Mouse (Mus musculus): ENCODE data around the gene Troap.

DNA sequence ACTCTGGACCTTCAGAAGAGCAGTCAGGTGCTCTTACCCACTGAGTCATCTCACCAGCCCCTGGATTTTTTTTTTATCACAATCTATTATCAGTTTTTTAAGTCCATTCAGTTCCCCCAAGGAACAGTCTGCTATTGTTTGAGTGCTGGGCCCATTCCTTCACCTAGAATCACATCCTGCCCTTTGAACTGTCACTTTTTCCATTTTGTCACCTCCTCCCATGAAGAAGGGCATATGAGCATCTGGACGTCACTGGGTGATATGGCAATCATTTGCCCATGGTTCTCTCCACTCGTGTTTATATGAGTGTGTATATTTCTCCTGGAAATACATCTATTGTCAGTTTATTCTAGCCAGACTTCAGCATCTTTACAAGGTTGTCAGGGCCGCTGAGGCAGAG is 33.5 kb downstream of the Troap start:
- TF ChIP-seq CTCF (IDR thresholded peaks at IDR 0.05; ENCODE audit: low read depth, low read length) (no peak), GATA2 (IDR thresholded peaks at IDR 0.05; ENCODE audit: borderline replicate concordance, low read depth, low read length) (no peak), GATA1 (IDR thresholded peaks at IDR 0.05; ENCODE audit: borderline replicate concordance, low read length) (no peak)
